Mouse (Mus musculus) liver, embryonic 12.5 days (tissue): ENCODE results near the gene Olfr911-ps1. TPM values are rescaled to one million over a fixed set of nuclear protein-coding genes. Genes with fewer than 3 reads are reported as not detected.

Experiments used
- ATAC-seq: fragments of 200-750 bp; cut with Nextera tagmentation; 2 replicates; pipeline ENCODE4 v1.8.0; 2017; ENCODE audit warnings: moderate number of reproducible peaks, mild to moderate bottlenecking, moderate library complexity
- H3K27ac ChIP-seq: fragments of 300-500 bp; sonication (generic); 2 replicates; pipeline ENCODE4 v1.5.1; 2016; ENCODE audit warnings: mild to moderate bottlenecking
- H3K27me3 ChIP-seq: fragments of 300-500 bp; sonication (generic); replicated peaks from 2 replicates; pipeline ENCODE4 v1.6.1; 2016; ENCODE audit warnings: mild to moderate bottlenecking, moderate library complexity
- H3K36me3 ChIP-seq: fragments of 300-500 bp; sonication (generic); 2 replicates; pipeline ENCODE4 v1.6.1; 2016; ENCODE audit warnings: mild to moderate bottlenecking, moderate library complexity
- H3K4me1 ChIP-seq: fragments of 300-500 bp; sonication (generic); 2 replicates; pipeline ENCODE4 v1.6.1; 2016
- H3K4me2 ChIP-seq: fragments of 300-500 bp; sonication (generic); 2 replicates; pipeline ENCODE4 v1.6.1; 2016; ENCODE audit warnings: mild to moderate bottlenecking, moderate library complexity
- H3K4me3 ChIP-seq: fragments of 300-500 bp; sonication (generic); 2 replicates; pipeline ENCODE4 v1.5.1; 2016; ENCODE audit warnings: mild to moderate bottlenecking, moderate library complexity
- H3K9ac ChIP-seq: fragments of 300-500 bp; sonication (generic); 2 replicates; pipeline ENCODE4 v1.6.1; 2016; ENCODE audit warnings: mild to moderate bottlenecking, moderate library complexity
- H3K9me3 ChIP-seq: fragments of 300-500 bp; sonication (generic); replicated peaks from 2 replicates; pipeline ENCODE4 v1.6.1; 2016; ENCODE audit warnings: mild to moderate bottlenecking, moderate library complexity
- WGBS: fragments of 180-500 bp; shearing (Covaris S2); methylation state at CpG from one replicate; pipeline ENCODE4 v1.1.7; 2016; ENCODE audit not compliant: insufficient replicate concordance; 5-methylcytosine and 5-hydroxymethylcytosine counted together
- polyA plus RNA-seq: library from polyadenylated mRNA; unstranded; fragments of >200 nt; fragmentation: Nextera tagmentation; extraction: Ambion mirVana; gene quantifications from 2 replicates; pipeline ENCODE4 v1.2.1, GENCODE M21; 2016

The Olfr911-ps1 gene
- not detected in 2 replicates for polyA plus RNA-seq

- Histone ChIP-seq H3K36me3 (no peaks in the 10 kb centered on the region), H3K27me3 (no peaks in the 10 kb centered on the region), H3K4me3 (no peak within 1 kb of the TSS), H3K9ac (no peak within 1 kb of the TSS), H3K4me1 (no peaks in the 10 kb centered on the region), H3K4me2 (no peak within 1 kb of the TSS), H3K9me3 (no peaks in the 10 kb centered on the region), H3K27ac (no peak within 1 kb of the TSS)
- 41% methylated on average over 1 of the region's 1 CpGs for WGBS
- no peak for ATAC-seq
Observed at GRCm38 (mm10) chr9:38521280-38521679, at the start of gene Olfr911-ps1. TSS of gene Olfr911-ps1 (plus strand) at chr9:38521580.

- no peak within 1 kb of the TSS for H3K27ac ChIP-seq
- WGBS: 56% methylated on average over 3 of the region's 3 CpGs
- ATAC-seq: no peak
Observed at GRCm38 (mm10) chr9:38486785-38487184, 34.6 kb upstream of the Olfr911-ps1 start, which contains the start of gene Olfr906. TSS of gene Olfr906 (plus strand) at chr9:38487085.

DNA sequence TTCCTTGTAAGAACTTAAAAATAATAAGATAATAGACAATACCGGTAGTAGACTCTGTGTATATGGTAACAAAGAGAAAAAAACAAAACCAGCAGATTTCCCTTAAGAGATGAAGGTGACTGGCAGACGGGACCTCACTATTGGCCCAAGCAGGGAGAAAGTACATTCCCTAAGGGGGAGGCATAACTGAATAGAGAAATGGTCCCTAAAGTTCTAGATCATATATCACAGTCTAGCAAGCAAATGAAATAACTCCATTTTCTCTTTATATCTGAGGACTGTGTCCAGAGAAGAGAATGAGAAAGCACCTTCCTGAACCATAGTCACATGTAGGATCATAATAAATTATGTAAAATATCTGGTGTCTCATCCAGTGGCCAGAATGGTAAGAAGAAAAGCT is 25.9 kb upstream of the Olfr911-ps1 start, which contains the start of gene Olfr907:
Gene Olfr907 (plus strand): TSS at position 301 of the 400 bp plus-strand sequence.
- no peak within 1 kb of the TSS for H3K4me2 ChIP-seq
- H3K27ac ChIP-seq: no peak within 1 kb of the TSS
- no peaks in the 10 kb centered on the region for H3K36me3 ChIP-seq
- no peak for ATAC-seq
- WGBS: 60% methylated on average over 2 of the region's 2 CpGs
- H3K4me1 ChIP-seq: no peaks in the 10 kb centered on the region
- no peak within 1 kb of the TSS for H3K9ac ChIP-seq
- H3K9me3 ChIP-seq: no peaks in the 10 kb centered on the region
- H3K27me3 ChIP-seq: no peaks in the 10 kb centered on the region
- H3K4me3 ChIP-seq: no peak within 1 kb of the TSS

More at GRCm38 (mm10) chr9:38486785-38487184, 34.6 kb upstream of the Olfr911-ps1 start, which contains the start of gene Olfr906:
- Histone ChIP-seq H3K9ac (no peak within 1 kb of the TSS), H3K4me2 (no peak within 1 kb of the TSS), H3K4me1 (no peaks in the 10 kb centered on the region), H3K36me3 (no peaks in the 10 kb centered on the region), H3K27me3 (no peaks in the 10 kb centered on the region), H3K4me3 (no peak within 1 kb of the TSS), H3K9me3 (no peaks in the 10 kb centered on the region)

- no peak overlapping the region for H3K4me3 ChIP-seq
- no peak overlapping the region for H3K27ac ChIP-seq
- H3K9ac ChIP-seq: no peak overlapping the region
- H3K9me3 ChIP-seq: no peaks in the 10 kb centered on the region
- no peak overlapping the region for H3K4me2 ChIP-seq
- no peak for ATAC-seq
- 59% methylated on average over 2 of the region's 2 CpGs for WGBS
- H3K27me3 ChIP-seq: no peaks in the 10 kb centered on the region
- no peaks in the 10 kb centered on the region for H3K4me1 ChIP-seq
- no peaks in the 10 kb centered on the region for H3K36me3 ChIP-seq
Observed at GRCm38 (mm10) chr9:38512353-38512752, 9.0 kb upstream of the Olfr911-ps1 start.

DNA sequence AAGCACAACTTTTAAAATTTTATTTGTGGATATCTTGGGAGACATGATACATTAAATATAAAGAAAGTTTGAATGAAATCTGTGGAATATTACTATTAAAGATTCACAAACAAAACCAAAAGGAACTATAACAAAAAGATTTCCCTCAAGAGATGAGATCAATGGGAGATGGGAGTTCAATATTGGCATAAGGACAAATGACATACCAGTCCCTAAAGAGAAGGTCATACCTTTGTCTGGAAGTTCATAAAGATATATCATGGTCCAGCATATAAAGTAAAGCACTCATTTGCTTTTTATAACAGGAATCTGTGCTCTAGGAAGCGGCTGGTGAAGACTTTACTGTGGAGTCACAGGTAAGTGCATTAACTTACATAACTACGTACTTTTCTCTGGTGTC is 16.2 kb downstream of the Olfr911-ps1 start, which contains the start of gene Olfr910:
Gene Olfr910 (plus strand): TSS at position 301 of the 400 bp plus-strand sequence.
- Histone ChIP-seq H3K27ac (no peak within 1 kb of the TSS), H3K4me1 (no peaks in the 10 kb centered on the region), H3K4me2 (no peak within 1 kb of the TSS), H3K4me3 (no peak within 1 kb of the TSS), H3K9ac (no peak within 1 kb of the TSS), H3K36me3 (no peaks in the 10 kb centered on the region), H3K27me3 (no peaks in the 10 kb centered on the region), H3K9me3 (no peaks in the 10 kb centered on the region; the same call in 1 of the 2 replicates)
- no peak for ATAC-seq
- WGBS: 72% methylated on average over 2 of the region's 2 CpGs

Other genes with a start within 250 kb of the Olfr911-ps1 start
- not detected in 2 replicates for gene Olfr896-ps1, start 230.5 kb upstream of the Olfr911-ps1 start, polyA plus RNA-seq
- gene Olfr25, start 192.5 kb upstream of the Olfr911-ps1 start, polyA plus RNA-seq: not detected in 2 replicates
- not detected in 2 replicates for gene Olfr898, start 173.2 kb upstream of the Olfr911-ps1 start, polyA plus RNA-seq
- not detected in 2 replicates for gene Olfr250, start 154.7 kb upstream of the Olfr911-ps1 start, polyA plus RNA-seq
- not detected in 2 replicates for gene Olfr251, start 144.5 kb upstream of the Olfr911-ps1 start, polyA plus RNA-seq
- not detected in 2 replicates for gene Olfr147, start 119.9 kb upstream of the Olfr911-ps1 start, polyA plus RNA-seq
- not detected in 2 replicates for gene Olfr901, start 92.1 kb upstream of the Olfr911-ps1 start, polyA plus RNA-seq
- not detected in 2 replicates for gene Olfr902, start 73.9 kb upstream of the Olfr911-ps1 start, polyA plus RNA-seq
- gene Olfr904, start 58.4 kb upstream of the Olfr911-ps1 start, polyA plus RNA-seq: not detected in 2 replicates
- not detected in 2 replicates for gene Olfr905, start 50.5 kb upstream of the Olfr911-ps1 start, polyA plus RNA-seq
- gene Olfr906, start 34.5 kb upstream of the Olfr911-ps1 start, polyA plus RNA-seq: not detected in 2 replicates
- not detected in 2 replicates for gene Olfr907, start 25.8 kb upstream of the Olfr911-ps1 start, polyA plus RNA-seq
- not detected in 2 replicates for gene Olfr910, start 16.3 kb downstream of the Olfr911-ps1 start, polyA plus RNA-seq
- gene Olfr912, start 58.6 kb downstream of the Olfr911-ps1 start, polyA plus RNA-seq: not detected in 2 replicates
- gene Olfr913, start 71.2 kb downstream of the Olfr911-ps1 start, polyA plus RNA-seq: not detected in 2 replicates
- gene Olfr914, start 83.5 kb downstream of the Olfr911-ps1 start, polyA plus RNA-seq: not detected in 2 replicates
- gene Olfr916, start 138.3 kb downstream of the Olfr911-ps1 start, polyA plus RNA-seq: not detected in 2 replicates
- not detected in 2 replicates for gene Olfr917, start 144.3 kb downstream of the Olfr911-ps1 start, polyA plus RNA-seq
- not detected in 2 replicates for gene Olfr918, start 153.0 kb downstream of the Olfr911-ps1 start, polyA plus RNA-seq
- gene Olfr919, start 182.1 kb downstream of the Olfr911-ps1 start, polyA plus RNA-seq: not detected in 2 replicates
- gene Vwa5a, start 196.7 kb downstream of the Olfr911-ps1 start, polyA plus RNA-seq: 9.0 and 9.2 TPM in 2 replicates
- not detected in 2 replicates for gene Olfr920, start 230.7 kb downstream of the Olfr911-ps1 start, polyA plus RNA-seq